Mouse (Mus musculus): ENCODE measurements around the gene Skor1.

DNA sequence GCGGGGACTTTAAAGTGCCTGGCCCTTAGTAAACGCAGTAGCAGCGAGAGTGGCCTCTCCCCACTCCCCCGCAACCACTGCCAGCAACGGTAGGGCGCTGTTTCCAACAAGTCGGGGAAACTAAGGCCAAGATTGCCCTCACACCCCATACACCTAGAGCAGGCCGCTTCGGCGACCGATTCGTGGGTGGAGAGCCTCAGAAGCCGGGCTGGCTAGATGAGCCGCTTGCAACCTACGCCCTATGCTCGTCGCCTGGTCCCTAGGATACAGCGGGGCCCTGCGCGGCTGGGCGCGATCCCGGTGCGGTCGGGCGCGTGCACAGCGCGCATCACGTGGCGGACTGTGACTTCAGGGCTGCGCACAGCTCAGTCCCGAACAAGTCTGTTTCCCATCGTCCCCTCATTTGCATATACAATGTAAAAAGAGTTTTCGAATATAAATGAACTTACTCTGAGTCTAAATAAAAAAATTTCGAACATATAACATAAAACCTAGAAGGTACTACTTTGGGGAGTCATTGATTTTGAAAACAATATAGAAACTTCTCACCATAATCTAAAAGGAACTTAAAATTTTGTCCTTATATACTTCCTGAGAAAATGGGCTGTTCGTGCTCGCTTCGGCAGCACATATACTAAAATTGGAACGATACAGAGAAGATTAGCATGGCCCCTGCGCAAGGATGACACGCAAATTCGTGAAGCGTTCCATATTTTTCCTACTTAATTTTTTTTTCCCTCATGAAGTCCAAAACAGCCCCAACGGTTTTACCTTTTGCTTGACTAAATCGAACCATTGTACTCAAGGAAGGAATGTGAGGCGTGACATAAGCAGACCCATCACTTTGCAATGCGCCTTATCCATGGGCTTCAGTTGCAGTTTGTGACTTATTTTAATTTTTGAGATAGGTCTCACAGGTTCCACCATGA lies 15.8 kb downstream of the Skor1 start:
- peak; percentile 96 for TF ChIP-seq POLR2A (IDR thresholded peaks at IDR 0.05; ENCODE audit: insufficient read length, low read depth)
- no peak for TF ChIP-seq E2F4 (IDR thresholded peaks at IDR 0.05; ENCODE audit: insufficient read depth)
- no peak for TF ChIP-seq MAX (IDR thresholded peaks at IDR 0.05; ENCODE audit: low read depth)
- TF ChIP-seq USF1 (IDR thresholded peaks at IDR 0.05; ENCODE audit: low read depth), result peak; percentile 97
- TF ChIP-seq POLR2AphosphoS2 (IDR thresholded peaks at IDR 0.05; ENCODE audit: insufficient read length, low read depth), result peak; percentile 95
- no peak for TF ChIP-seq REST (IDR thresholded peaks at IDR 0.05; ENCODE audit: insufficient read depth, insufficient read length)

Data from myocyte (in vitro differentiated cells).